Mouse (Mus musculus) cerebellum, adult 11 months (tissue): ENCODE measurements around the gene Bivm.

Experiments
- DNase-seq: peaks from one replicate; pipeline ENCODE4 v3.0.0; 2022

Bivm gene

GRCm38 (mm10) chr1:44178086-44178485 is 59.3 kb downstream of the Bivm start:
- no peak for DNase-seq

GRCm38 (mm10) chr1:44186396-44186795 is 67.6 kb downstream of the Bivm start:
- DNase-seq: no peak
